Mouse (Mus musculus) stomach, postnatal 0 days (tissue): Measurements from ENCODE around the gene Exd1. TPM values are rescaled to one million over a fixed set of nuclear protein-coding genes. Genes with fewer than 3 reads are reported as not detected.

ENCODE experiments used
- ATAC-seq: fragments of 200-750 bp; cut with Nextera tagmentation; 2 replicates; pipeline ENCODE4 v1.8.0; 2017; ENCODE audit not compliant: low FRiP score, low TSS enrichment
- DNase-seq: peaks from one replicate; pipeline ENCODE4 v3.0.0-alpha.2; 2016; ENCODE audit warnings: low spot score
- H3K27ac ChIP-seq: fragments of 300-500 bp; sonication (generic); replicated peaks from 2 replicates; pipeline ENCODE4 v1.5.1; 2014; ENCODE audit warnings: mild to moderate bottlenecking, control low read depth
- H3K27me3 ChIP-seq: fragments of 300-500 bp; sonication (generic); 2 replicates; pipeline ENCODE4 v1.6.1; 2014; ENCODE audit warnings: low read length; ENCODE audit not compliant: control insufficient read depth, insufficient read depth
- H3K36me3 ChIP-seq: fragments of 300-500 bp; sonication (generic); 2 replicates; pipeline ENCODE4 v1.6.1; 2014; ENCODE audit warnings: low read length, mixed read lengths; ENCODE audit not compliant: control insufficient read depth, insufficient read depth
- H3K4me1 ChIP-seq: fragments of 300-500 bp; sonication (generic); replicated peaks from 2 replicates; pipeline ENCODE4 v1.6.1; 2014; ENCODE audit warnings: antibody characterized with exemption; ENCODE audit not compliant: control insufficient read depth, insufficient read depth
- H3K4me2 ChIP-seq: fragments of 300-500 bp; sonication (generic); replicated peaks from 2 replicates; pipeline ENCODE4 v1.6.1; 2014; ENCODE audit warnings: low read depth, mild to moderate bottlenecking, control low read depth, moderate library complexity
- H3K4me3 ChIP-seq: fragments of 300-500 bp; sonication (generic); 2 replicates; pipeline ENCODE4 v1.5.1; 2014; ENCODE audit warnings: low read depth, low read length, control low read depth
- H3K9ac ChIP-seq: fragments of 300-500 bp; sonication (generic); 2 replicates; pipeline ENCODE4 v1.6.1; 2014; ENCODE audit warnings: mild to moderate bottlenecking, low read length, control low read depth, mixed read lengths
- H3K9me3 ChIP-seq: fragments of 300-500 bp; sonication (generic); 2 replicates; pipeline ENCODE4 v1.6.1; 2016; ENCODE audit warnings: low read length; ENCODE audit not compliant: control insufficient read depth
- CTCF ChIP-seq: IDR thresholded peaks from 2 replicates; pipeline ENCODE4 v1.5.1; 2016; ENCODE audit warnings: antibody characterized with exemption, low read depth, mild to moderate bottlenecking, moderate library complexity
- EP300 ChIP-seq: optimal IDR thresholded peaks from 2 replicates; pipeline ENCODE3; 2016; ENCODE audit warnings: antibody characterized with exemption
- WGBS: fragments of 180-500 bp; shearing (Covaris S2); extraction: QIAGEN DNeasy Blood & Tissue Kit; methylation state at CpG from one replicate; pipeline ENCODE4 v1.1.7; 2014; 5-methylcytosine and 5-hydroxymethylcytosine counted together
- polyA plus RNA-seq: library from polyadenylated mRNA; unstranded; fragments of >200 nt; fragmentation: Nextera tagmentation; extraction: Ambion mirVana; gene quantifications from 2 replicates; pipeline ENCODE4 v1.2.1, GENCODE M21; 2015

The Exd1 gene
- polyA plus RNA-seq, 1 experiment from 2014 or later = 0.35 TPM

DNA sequence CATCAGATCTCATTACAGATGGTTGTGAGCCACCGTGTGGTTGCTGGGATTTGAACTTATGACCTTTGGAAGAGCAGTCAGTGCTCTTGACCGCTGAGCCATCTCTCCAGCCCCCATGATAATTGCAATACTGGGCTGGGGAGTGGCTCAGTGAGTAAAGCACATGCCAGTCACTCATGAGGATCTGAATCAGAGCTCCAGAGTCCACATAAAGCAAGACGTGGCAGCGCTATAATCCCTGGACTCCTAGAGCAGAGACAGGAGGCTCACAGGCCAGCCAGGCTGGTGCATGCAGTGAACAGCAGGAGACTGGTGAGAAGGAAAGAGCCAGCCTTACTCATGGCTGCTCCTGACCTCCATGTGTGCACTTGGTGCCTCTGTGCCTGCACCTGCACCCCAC is 22.0 kb downstream of the Exd1 start:
- H3K36me3 ChIP-seq = no peaks in the 10 kb centered on the region
- no peaks in the 10 kb centered on the region for H3K4me1 ChIP-seq
- no peak overlapping the region for H3K4me2 ChIP-seq
- DNase-seq = no peak
- WGBS = 40% methylated on average over 4 of the region's 4 CpGs
- H3K27ac ChIP-seq = no peak overlapping the region
- H3K27me3 ChIP-seq = no peaks in the 10 kb centered on the region
- ATAC-seq = peak; percentile 41; the same call in 1 of the 2 replicates
- no peak overlapping the region for H3K9ac ChIP-seq
- H3K9me3 ChIP-seq = no peaks in the 10 kb centered on the region
- no peak overlapping the region for H3K4me3 ChIP-seq
- TF ChIP-seq EP300 (no peak), CTCF (no peak)

DNA sequence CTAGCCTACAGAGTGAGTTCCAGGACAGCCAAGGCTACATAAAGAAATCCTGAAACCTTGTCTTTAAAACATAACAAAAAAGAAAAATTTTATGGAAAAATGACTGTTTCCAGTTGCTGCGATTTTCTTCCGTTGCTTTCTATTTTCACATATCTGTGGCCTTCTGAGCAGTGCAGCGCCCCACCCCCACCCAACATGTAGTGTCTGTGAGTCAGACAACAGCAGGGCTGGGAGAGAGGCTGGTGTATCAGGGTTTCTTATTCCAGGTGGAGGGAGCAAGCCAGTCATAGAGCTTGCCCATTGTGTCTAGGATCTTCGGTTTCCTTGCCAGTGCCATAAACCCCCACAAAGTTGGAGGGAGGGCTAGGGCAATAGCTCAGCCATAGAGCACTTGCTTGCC is 23.6 kb downstream of the Exd1 start:
- H3K27ac ChIP-seq = no peak overlapping the region
- H3K4me3 ChIP-seq = no peak overlapping the region
- no peaks in the 10 kb centered on the region for H3K4me1 ChIP-seq
- no peaks in the 10 kb centered on the region for H3K27me3 ChIP-seq
- H3K9ac ChIP-seq = no peak overlapping the region
- no peaks in the 10 kb centered on the region for H3K36me3 ChIP-seq
- no peaks in the 10 kb centered on the region for H3K9me3 ChIP-seq
- H3K4me2 ChIP-seq = no peak overlapping the region
- 76% methylated on average over 4 of the region's 4 CpGs for WGBS
- no peak for ATAC-seq
- DNase-seq = no peak
- TF ChIP-seq EP300 = no peak
- no peak for TF ChIP-seq CTCF

DNA sequence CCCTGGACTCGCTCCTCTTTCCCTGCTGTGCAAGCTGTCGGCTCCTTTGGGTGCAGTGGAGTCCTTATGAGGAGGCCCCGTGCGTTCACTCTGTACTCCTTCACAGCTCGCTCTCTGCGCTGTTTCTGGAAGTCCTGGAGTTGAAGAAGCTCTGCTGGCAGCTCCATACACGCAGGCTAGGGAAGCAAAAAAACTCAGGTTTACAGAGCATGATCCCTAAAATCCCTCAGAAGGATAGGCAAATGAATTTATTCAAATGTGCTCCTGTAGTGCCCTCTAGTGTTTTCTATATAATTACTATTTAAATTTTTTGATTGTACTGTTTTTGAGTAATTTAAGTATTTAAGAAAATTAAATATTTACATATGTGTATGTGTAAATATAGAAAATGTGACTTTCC is 26.9 kb downstream of the Exd1 start:
- Histone ChIP-seq H3K4me3 (no peak overlapping the region), H3K27ac (no peak overlapping the region), H3K4me2 (no peak overlapping the region), H3K9ac (no peak overlapping the region), H3K36me3 (no peaks in the 10 kb centered on the region), H3K27me3 (no peaks in the 10 kb centered on the region), H3K9me3 (no peaks in the 10 kb centered on the region), H3K4me1 (no peaks in the 10 kb centered on the region)
- 47% methylated on average over 7 of the region's 7 CpGs for WGBS
- TF ChIP-seq CTCF = peak; percentile 65
- no peak for TF ChIP-seq EP300
- DNase-seq = no peak
- no peak for ATAC-seq

DNA sequence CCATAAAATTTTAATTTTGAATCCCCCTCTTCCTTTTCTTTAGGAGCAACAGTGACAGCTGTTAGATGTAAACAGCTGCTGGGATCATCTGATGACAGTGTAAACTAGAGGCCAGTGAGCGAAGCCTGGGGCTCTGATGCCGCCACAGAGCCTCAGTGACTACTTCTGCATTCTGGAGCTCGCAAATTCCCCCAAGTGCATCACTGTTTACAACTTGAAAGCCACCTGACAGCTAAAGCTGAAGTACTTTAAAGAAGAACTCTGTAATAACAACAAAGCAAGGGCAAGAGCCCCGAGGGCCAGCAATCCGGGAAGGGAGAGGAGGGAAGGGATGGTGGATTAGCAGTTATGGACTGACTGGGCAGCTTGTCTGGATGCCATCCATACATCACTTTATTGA is 30.6 kb downstream of the Exd1 start:
- no peak for DNase-seq
- Histone ChIP-seq H3K36me3 (no peaks in the 10 kb centered on the region), H3K27ac (no peak overlapping the region), H3K4me3 (no peak overlapping the region), H3K4me2 (no peak overlapping the region), H3K4me1 (no peaks in the 10 kb centered on the region), H3K9me3 (no peaks in the 10 kb centered on the region), H3K27me3 (no peaks in the 10 kb centered on the region), H3K9ac (no peak overlapping the region)
- ATAC-seq = no peak
- no peak for TF ChIP-seq CTCF
- TF ChIP-seq EP300 = no peak
- 32% methylated on average over 5 of the region's 5 CpGs for WGBS

DNA sequence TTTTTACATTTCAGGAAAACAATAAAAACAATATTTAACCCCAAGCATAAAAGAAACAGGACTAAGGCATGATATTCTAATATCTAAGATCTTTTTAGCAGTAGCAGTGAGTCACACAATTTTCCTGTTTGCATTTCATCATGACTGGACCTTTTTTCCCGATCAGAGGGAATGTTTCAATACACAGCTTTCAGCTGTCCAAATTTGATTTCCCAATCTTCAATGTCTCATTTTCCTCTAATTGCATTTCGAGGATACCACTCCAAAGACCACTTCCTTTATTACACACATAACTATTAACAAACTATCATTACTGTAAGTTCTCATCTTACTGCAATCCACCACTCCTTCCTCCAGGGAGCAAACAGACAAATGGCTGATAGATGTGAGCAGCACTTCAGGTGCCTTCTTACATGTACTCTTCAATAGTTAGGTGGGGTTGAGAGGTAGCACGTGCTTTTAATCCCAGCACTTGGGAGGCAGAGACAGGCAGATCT is 33.4 kb downstream of the Exd1 start:
- 48% methylated on average over 3 of the region's 3 CpGs for WGBS
- Histone ChIP-seq H3K9ac (no peak overlapping the region), H3K4me1 (no peaks in the 10 kb centered on the region), H3K27me3 (no peaks in the 10 kb centered on the region), H3K9me3 (no peaks in the 10 kb centered on the region), H3K4me2 (no peak overlapping the region), H3K36me3 (no peaks in the 10 kb centered on the region), H3K4me3 (no peak overlapping the region), H3K27ac (no peak overlapping the region)
- no peak for TF ChIP-seq CTCF
- ATAC-seq (no peak), DNase-seq (no peak)

DNA sequence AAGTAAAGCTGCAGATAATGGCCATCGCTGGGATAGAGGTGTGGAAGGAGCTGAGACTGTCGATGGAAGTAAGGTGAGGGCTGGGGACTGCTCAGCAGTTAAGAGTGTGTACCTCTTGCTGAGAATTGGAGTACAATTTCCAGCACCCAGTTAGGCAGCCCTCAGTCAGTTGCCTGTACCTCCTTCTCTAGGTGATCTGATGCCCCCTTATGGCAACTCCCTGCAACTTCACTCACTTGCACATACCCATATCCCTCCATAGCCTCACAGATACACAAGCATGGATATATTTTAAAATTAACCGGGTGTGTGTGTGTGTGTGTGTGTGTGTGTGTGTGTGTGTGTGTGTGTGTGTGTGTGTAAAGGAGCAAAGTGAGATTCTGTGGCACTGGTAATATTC is 35.1 kb downstream of the Exd1 start:
- no peak for DNase-seq
- Histone ChIP-seq H3K27ac (no peak overlapping the region), H3K36me3 (no peaks in the 10 kb centered on the region), H3K27me3 (no peaks in the 10 kb centered on the region), H3K4me3 (no peak overlapping the region), H3K9ac (no peak overlapping the region), H3K9me3 (no peaks in the 10 kb centered on the region), H3K4me1 (no peaks in the 10 kb centered on the region), H3K4me2 (no peak overlapping the region)
- WGBS = 78% methylated on average over 3 of the region's 3 CpGs
- TF ChIP-seq EP300 (no peak), CTCF (peak; percentile 49)
- ATAC-seq = no peak
